7 mouse cellular contexts compared by ENCODE assay signal in genomic region chr5:96998566-96998907, GRCm38 (mm10). TPM values are rescaled to one million over a fixed set of nuclear protein-coding genes. Genes with fewer than 3 reads are reported as not detected.
DNase-seq lines count a peak whose midpoint lies in the region; ATAC-seq and TF ChIP-seq lines count a peak whose summit lies in the region.

No protein-coding gene starts in this region.

- no peak for ATAC-seq in megakaryocyte, adult 5-6 weeks (ENCODE audit: poor library complexity, severe bottlenecking)
- ATAC-seq in forebrain, embryonic 12.5 days (ENCODE audit: low FRiP score): no peak
- no peak for ATAC-seq in limb, embryonic 15.5 days (ENCODE audit: insufficient number of reproducible peaks, low FRiP score, low TSS enrichment, low read depth)
- no peak for ATAC-seq in stomach, postnatal 0 days (ENCODE audit: low FRiP score, low TSS enrichment)

- TF ChIP-seq CTCF in stomach, postnatal 0 days (IDR thresholded peaks at IDR 0.05; ENCODE audit: low read depth): no peak

- peaks cover 72% of the 10 kb centered on the region for H3K4me1 ChIP-seq in megakaryocyte, embryonic 14.5 days
- H3K4me1 ChIP-seq in forebrain, embryonic 12.5 days: peaks cover 18% of the 10 kb centered on the region
- H3K4me1 ChIP-seq in limb, embryonic 15.5 days: peaks cover 10% of the 10 kb centered on the region
- peaks cover 3% of the 10 kb centered on the region; the same call in 1 of the 2 replicates for H3K4me1 ChIP-seq in stomach, postnatal 0 days (replicated peaks; ENCODE audit: control insufficient read depth, insufficient read depth)

- no peaks in the 10 kb centered on the region for H3K27me3 ChIP-seq in megakaryocyte, embryonic 14.5 days (replicated peaks)
- no peaks in the 10 kb centered on the region for H3K27me3 ChIP-seq in forebrain, embryonic 12.5 days
- H3K27me3 ChIP-seq in limb, embryonic 15.5 days: no peaks in the 10 kb centered on the region
- no peaks in the 10 kb centered on the region for H3K27me3 ChIP-seq in stomach, postnatal 0 days (ENCODE audit: control insufficient read depth, insufficient read depth, low read length)

- H3K4me3 ChIP-seq in megakaryocyte, embryonic 14.5 days (replicated peaks): peak overlapping the region; percentile 98
- H3K4me3 ChIP-seq in forebrain, embryonic 12.5 days (replicated peaks): peak overlapping the region; percentile 61
- H3K4me3 ChIP-seq in limb, embryonic 15.5 days: peak overlapping the region; percentile 82
- peak overlapping the region; percentile 84 for H3K4me3 ChIP-seq in stomach, postnatal 0 days (ENCODE audit: low read depth, low read length)

- no peaks in the 10 kb centered on the region for H3K9me3 ChIP-seq in megakaryocyte, embryonic 14.5 days
- H3K9me3 ChIP-seq in forebrain, embryonic 12.5 days: no peaks in the 10 kb centered on the region
- no peaks in the 10 kb centered on the region for H3K9me3 ChIP-seq in limb, embryonic 15.5 days
- H3K9me3 ChIP-seq in stomach, postnatal 0 days (ENCODE audit: control insufficient read depth, low read length): no peaks in the 10 kb centered on the region

- peak overlapping the region; percentile 85 for H3K9ac ChIP-seq in forebrain, embryonic 12.5 days
- no peak overlapping the region; the same call in 1 of the 2 replicates for H3K9ac ChIP-seq in limb, embryonic 15.5 days
- peak overlapping the region; percentile 83; the same call in 1 of the 2 replicates for H3K9ac ChIP-seq in stomach, postnatal 0 days (ENCODE audit: low read length)

- H3K36me3 ChIP-seq in megakaryocyte, embryonic 14.5 days (replicated peaks; ENCODE audit: low read length): peaks cover 50% of the 10 kb centered on the region
- no peaks in the 10 kb centered on the region for H3K36me3 ChIP-seq in forebrain, embryonic 12.5 days (replicated peaks)
- no peaks in the 10 kb centered on the region for H3K36me3 ChIP-seq in limb, embryonic 15.5 days
- H3K36me3 ChIP-seq in stomach, postnatal 0 days (ENCODE audit: control insufficient read depth, insufficient read depth, low read length): no peaks in the 10 kb centered on the region

- H3K27ac ChIP-seq in forebrain, embryonic 12.5 days: no peak overlapping the region
- H3K27ac ChIP-seq in limb, embryonic 15.5 days: no peak overlapping the region
- no peak overlapping the region for H3K27ac ChIP-seq in stomach, postnatal 0 days (replicated peaks)

- H3K4me2 ChIP-seq in forebrain, embryonic 12.5 days: peak overlapping the region; percentile 88
- peak overlapping the region; percentile 75 for H3K4me2 ChIP-seq in limb, embryonic 15.5 days
- H3K4me2 ChIP-seq in stomach, postnatal 0 days (replicated peaks; ENCODE audit: low read depth): peak overlapping the region; percentile 86

- 13% methylated on average over 6 of the region's 6 CpGs for WGBS in forebrain, embryonic 12.5 days
- WGBS in limb, embryonic 15.5 days: 4% methylated on average over 6 of the region's 6 CpGs
- WGBS in stomach, postnatal 0 days: 3% methylated on average over 6 of the region's 6 CpGs

- TF ChIP-seq EP300 in stomach, postnatal 0 days (optimal IDR thresholded peaks at IDR 0.05): no peak

- DNase-seq in stomach, postnatal 0 days (ENCODE audit: low spot score): no peak
- no peak for DNase-seq in left cerebral cortex, adult 8-10 months (ENCODE audit: low spot score in 2 of 2)
- no peak for DNase-seq in right cerebral cortex, postnatal 36 days (ENCODE audit: low spot score in 2 of 2)

RNA-seq across cellular contexts. Expression of gene Bmp2k, which starts 1.0 kb away (rescaled TPM):
- polyA plus RNA-seq in megakaryocyte, embryonic 14.5 days (2012; ENCODE audit: insufficient read depth, low replicate concordance): 11.6 and 15.5 TPM in 2 replicates
- 67.8 and 74.8 TPM in 2 replicates for total RNA-seq in megakaryocyte, adult 5-6 weeks (2015)
- 33.7 and 43.9 TPM in 2 replicates for total RNA-seq in megakaryocyte, adult 5-6 weeks (2017)
- 9.2 TPM in 2 replicates for polyA plus RNA-seq in forebrain, embryonic 12.5 days (2016; fragmentation: Nextera tagmentation; extraction: Ambion mirVana)
- polyA plus RNA-seq in limb, embryonic 15.5 days (2015; fragmentation: Nextera tagmentation; extraction: Ambion mirVana): 11.7 and 13.4 TPM in 2 replicates
- polyA plus RNA-seq in stomach, postnatal 0 days (2015; fragmentation: Nextera tagmentation; extraction: Ambion mirVana): 10.6 and 11.9 TPM in 2 replicates
- total RNA-seq in left cerebral cortex, adult 8-10 months (2022): 10 to 100 TPM; 14.8 to 18.4 (median 16.2) TPM
